Mouse (Mus musculus) monocyte, adult 59 days (primary cell): ENCODE results near the gene Tmem45a. TPM values are rescaled to one million over a fixed set of nuclear protein-coding genes. Genes with fewer than 3 reads are reported as not detected.

Source experiments
- total RNA-seq, 2 experiments: library from RNA; stranded (reverse); gene quantifications; one replicate each; pipeline ENCODE4 v1.2.4; 2023

Gene Tmem45a
- total RNA-seq, result not detected

GRCm38 (mm10) chr16:56885824-56886615, at the start of gene Tmem45a:
TSS of gene Tmem45a (minus strand) at chr16:56886166.

GRCm38 (mm10) chr16:56928023-56928422, 42.1 kb upstream of the Tmem45a start, which contains the start of gene Lnp1:
TSS of gene Lnp1 (minus strand) at chr16:56928061.

GRCm38 (mm10) chr16:56795481-56796139, 90.4 kb downstream of the Tmem45a start, which contains the start of gene Adgrg7:
TSS of gene Adgrg7 (minus strand) at chr16:56795855.

Other genes with a start within 250 kb of the Tmem45a start
- 10 to 100 TPM; 45.8 to 46.5 TPM for gene Tfg, start 168.7 kb downstream of the Tmem45a start, total RNA-seq
- gene Adgrg7, start 90.3 kb downstream of the Tmem45a start, total RNA-seq, result 1 to 10 TPM; 1.6 to 2.0 TPM
- not detected for gene Lnp1, start 41.9 kb upstream of the Tmem45a start, total RNA-seq
- not detected for gene Tmem45a2, start 185.2 kb upstream of the Tmem45a start, total RNA-seq
- 10 to 100 TPM; 17.0 to 19.6 TPM for gene Tomm70a, start 235.5 kb upstream of the Tmem45a start, total RNA-seq